Mouse (Mus musculus) B cell, adult 62 days (primary cell): ENCODE data around the gene Slc12a5. TPM values are rescaled to one million over a fixed set of nuclear protein-coding genes. Genes with fewer than 3 reads are reported as not detected.

Experiments
- total RNA-seq: library from RNA; stranded (reverse); gene quantifications from 4 replicates; pipeline ENCODE4 v1.2.4, GENCODE M21; 2023

The Slc12a5 gene
- 1.4 to 1.7 TPM (median 1.6 TPM) in 4 replicates for total RNA-seq

DNA sequence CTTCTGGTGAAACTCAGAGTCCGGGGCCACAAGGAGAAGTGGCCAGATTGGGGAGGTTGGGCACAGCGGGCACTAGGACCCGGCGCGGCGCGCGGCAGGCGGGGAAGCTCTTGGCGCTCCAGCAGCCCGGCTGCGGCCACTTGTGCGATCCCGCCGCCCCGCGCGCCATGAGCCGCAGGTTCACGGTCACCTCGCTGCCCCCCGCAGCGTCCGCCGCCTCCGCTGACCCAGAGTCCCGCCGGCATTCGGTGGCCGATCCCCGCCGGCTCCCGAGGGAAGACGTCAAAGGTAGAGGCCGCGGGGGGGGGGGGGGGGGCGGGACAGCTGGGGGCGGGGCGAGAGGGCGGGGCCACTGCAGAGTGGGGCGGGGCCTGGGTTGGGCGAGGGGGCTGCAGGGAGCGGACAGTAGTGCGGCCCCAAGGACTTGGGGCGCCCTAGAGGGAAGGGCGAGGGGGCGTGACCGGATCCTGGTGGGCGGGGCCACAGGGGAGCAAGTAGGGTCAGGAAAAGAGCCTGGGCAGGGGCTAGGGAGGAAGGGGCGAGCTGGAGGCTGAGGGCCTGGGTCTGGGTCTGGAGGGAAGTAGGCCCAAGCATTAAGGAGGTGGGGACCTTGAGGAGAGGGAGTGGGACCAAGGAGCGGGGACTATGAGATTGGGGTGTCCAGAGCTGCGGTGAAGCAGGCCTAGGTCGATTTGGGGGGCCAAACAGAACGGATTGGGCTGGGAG is at the start of gene Slc12a5:
TSS of gene Slc12a5 (plus strand) at position 87 of the 726 bp plus-strand sequence.

DNA sequence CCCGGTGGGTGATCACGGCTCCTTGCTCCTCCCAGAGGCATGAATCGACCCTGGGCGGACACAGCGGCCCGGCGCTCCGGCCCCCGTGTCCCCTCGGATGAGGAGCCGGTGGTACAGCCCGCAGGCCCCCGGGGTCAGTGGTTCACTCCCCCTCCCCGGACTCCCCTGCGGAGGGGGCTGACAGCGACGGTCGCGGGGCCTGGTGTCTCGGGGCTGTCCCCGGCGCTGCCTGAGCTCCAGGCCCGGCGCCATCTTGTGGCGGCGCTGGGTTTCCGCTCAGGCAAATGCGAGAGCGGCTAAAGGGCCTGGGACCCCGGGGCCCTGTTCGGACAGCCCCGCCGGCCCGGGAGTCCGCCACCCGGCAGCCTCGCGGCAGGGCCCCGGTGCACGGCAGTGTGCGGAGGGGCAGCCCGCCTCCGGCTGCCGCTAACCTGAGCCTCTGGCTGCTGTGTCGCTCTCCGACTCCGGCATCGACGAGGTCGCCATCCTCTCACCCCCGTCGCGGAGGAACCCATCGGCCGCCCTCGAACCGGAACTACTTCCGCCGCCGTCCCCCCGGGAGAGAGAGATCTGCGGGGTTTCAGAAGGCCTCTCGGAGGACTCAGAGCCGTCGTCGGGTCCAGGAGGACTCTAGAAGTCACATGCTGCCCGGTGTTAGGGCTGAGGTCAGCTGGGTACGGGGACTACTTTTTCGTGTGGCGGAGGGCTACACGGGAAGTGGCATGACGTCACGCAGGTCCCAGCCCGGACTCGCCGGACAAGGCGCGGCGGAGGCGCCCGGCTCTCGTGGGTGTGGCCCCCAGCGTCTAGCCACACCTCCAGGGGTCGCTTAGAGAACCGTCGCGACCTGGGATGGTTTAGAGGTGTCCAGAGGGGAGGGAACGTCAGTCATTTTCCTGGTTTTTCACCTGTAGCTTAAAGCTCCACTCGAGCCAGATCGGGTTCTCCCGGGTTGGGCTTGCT is 49.2 kb upstream of the Slc12a5 start, which contains the start of gene Zfp335:
TSS of gene Zfp335 (minus strand) at position 672 of the 963 bp plus-strand sequence.

DNA sequence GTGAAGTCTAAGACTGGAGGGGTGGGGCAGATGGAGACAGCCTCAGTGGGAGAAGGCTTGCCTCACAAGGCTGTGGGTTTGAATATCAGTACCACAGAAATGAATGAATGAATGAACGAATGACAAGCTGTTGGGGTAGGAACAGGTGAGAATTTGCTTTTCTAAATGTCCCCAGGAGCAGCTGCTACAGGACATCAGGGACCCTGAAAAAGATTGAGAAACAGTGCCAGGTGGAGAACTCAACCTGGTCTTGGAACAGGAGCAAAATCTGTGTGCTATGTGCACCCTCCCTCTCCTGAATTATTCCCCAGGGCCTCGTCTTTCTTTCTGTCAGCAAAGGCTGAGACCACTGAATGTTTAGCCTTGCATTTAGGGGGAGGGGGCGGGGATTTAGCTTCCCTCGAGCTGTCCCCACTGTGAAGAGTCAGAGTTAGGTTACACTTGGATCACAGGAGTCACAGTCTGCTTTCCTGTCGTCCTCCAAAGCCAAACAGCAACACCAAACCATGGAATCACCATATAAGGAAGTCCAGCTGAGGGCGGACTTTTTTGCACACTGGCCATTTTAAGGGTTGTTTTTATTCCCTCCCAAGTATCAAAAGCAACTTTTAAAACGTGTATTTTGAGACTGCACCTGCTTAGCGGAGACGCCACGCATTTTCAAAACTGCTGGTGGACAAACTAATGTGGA is 20.3 kb upstream of the Slc12a5 start, which contains the start of gene Mmp9:
TSS of gene Mmp9 (plus strand) at position 641 of the 691 bp plus-strand sequence.

GRCm38 (mm10) chr2:165034131-165035057 is 73.8 kb downstream of the Slc12a5 start, which contains the start of gene Ncoa5:
Gene Ncoa5 (minus strand): TSS chr2:165034867.

Other genes with a start within 250 kb of the Slc12a5 start
- not detected in 4 replicates for gene Spint5, start 245.5 kb upstream of the Slc12a5 start, total RNA-seq
- gene Wfdc3, start 214.9 kb upstream of the Slc12a5 start, total RNA-seq, result not detected in 4 replicates
- gene Dnttip1, start 214.8 kb upstream of the Slc12a5 start, total RNA-seq, result 38.4 to 45.2 TPM (median 42.9 TPM) in 4 replicates
- 1.7 to 4.0 TPM (median 2.7 TPM) in 4 replicates for gene Ube2c, start 190.9 kb upstream of the Slc12a5 start, total RNA-seq
- not detected in 4 replicates for gene Tnnc2, start 180.8 kb upstream of the Slc12a5 start, total RNA-seq
- 0.46 to 0.97 TPM (median 0.70 TPM) in 4 replicates for gene Snx21, start 175.0 kb upstream of the Slc12a5 start, total RNA-seq
- 53.7 to 69.6 TPM (median 60.6 TPM) in 4 replicates for gene Acot8, start 155.9 kb upstream of the Slc12a5 start, total RNA-seq
- 3.2 to 4.0 TPM (median 3.6 TPM) in 4 replicates for gene Zswim3, start 155.7 kb upstream of the Slc12a5 start, total RNA-seq
- 8.4 to 9.0 TPM (median 8.5 TPM) in 4 replicates for gene Zswim1, start 138.1 kb upstream of the Slc12a5 start, total RNA-seq
- 1.2 to 2.3 TPM (median 1.2 TPM) in 3 of 4 replicates, not detected in the other for gene Spata25, start 132.3 kb upstream of the Slc12a5 start, total RNA-seq
- gene Ctsa, start 127.9 kb upstream of the Slc12a5 start, total RNA-seq, result 189 to 200 TPM (median 195 TPM) in 4 replicates
- 3.8 to 5.6 TPM (median 4.9 TPM) in 4 replicates for gene Neurl2, start 127.3 kb upstream of the Slc12a5 start, total RNA-seq
- gene Pltp, start 103.1 kb upstream of the Slc12a5 start, total RNA-seq, result 7.6 to 11.4 TPM (median 9.0 TPM) in 4 replicates
- 93.6 to 100 TPM (median 96.6 TPM) in 4 replicates for gene Pcif1, start 81.5 kb upstream of the Slc12a5 start, total RNA-seq
- gene Zfp335, start 49.0 kb upstream of the Slc12a5 start, total RNA-seq, result 55.9 to 61.8 TPM (median 58.0 TPM) in 4 replicates
- 0.50 to 1.3 TPM (median 1.0 TPM) in 4 replicates for gene Mmp9, start 20.0 kb upstream of the Slc12a5 start, total RNA-seq
- gene Ncoa5, start 74.1 kb downstream of the Slc12a5 start, total RNA-seq, result 40.2 to 45.3 TPM (median 43.2 TPM) in 4 replicates
- 166 to 186 TPM (median 173 TPM) in 4 replicates for gene Cd40, start 94.8 kb downstream of the Slc12a5 start, total RNA-seq
- gene 1700025C18Rik, start 129.9 kb downstream of the Slc12a5 start, total RNA-seq, result not detected in 4 replicates